Mouse (Mus musculus): Measurements from ENCODE around the gene Ap3d1.

DNA sequence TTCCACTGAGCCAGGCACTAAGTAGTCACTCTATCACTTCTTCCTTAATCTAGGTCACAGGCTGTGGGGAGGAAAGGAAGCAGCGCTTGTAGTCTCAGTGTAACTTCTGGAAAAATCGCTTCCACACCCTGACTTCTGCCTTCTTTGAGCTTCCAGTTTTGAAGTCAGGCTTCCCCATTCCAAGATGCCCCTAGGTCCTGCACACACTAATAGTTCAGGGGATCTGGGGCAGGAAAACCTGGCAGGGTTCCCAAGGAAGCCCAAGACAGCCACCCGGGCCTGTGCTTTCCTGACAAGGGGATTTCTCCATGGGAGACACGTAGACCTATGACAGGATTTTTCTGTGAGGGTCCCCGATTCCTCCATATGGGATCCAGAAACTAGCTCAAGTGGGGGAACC, 918 bp downstream of the Ap3d1 start:
- TF ChIP-seq POLR2A (IDR thresholded peaks at IDR 0.05; ENCODE audit: borderline replicate concordance, extremely low read depth, insufficient read depth, insufficient read length, poor library complexity, severe bottlenecking) (no peak), CTCF (IDR thresholded peaks at IDR 0.05; ENCODE audit: borderline replicate concordance, extremely low read depth, insufficient read depth, insufficient read length) (no peak)
